9 mouse cellular contexts compared by ENCODE assay signal in the genomic region with DNA sequence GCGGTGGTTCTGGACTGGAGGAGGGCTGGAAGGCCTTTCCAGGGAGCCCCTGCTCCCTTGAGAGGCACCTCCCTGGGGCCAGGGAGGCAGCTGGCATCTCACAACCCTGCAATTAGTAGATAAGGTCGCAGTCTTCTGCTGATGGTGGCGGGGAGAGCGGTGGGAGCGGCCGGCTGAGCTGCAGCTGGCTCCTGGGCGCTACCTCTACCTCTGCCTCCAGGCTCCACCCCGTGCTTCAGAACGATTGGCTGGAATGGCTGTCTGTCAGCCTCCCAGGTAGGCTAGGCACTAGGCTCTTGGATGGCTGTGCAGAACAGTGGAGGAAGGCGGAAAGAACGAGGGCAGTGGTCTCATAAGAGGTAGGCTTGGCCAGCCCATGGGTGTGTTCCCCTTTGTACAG. TPM values are rescaled to one million over a fixed set of nuclear protein-coding genes. Genes with fewer than 3 reads are reported as not detected.
DNase-seq lines count a peak whose midpoint lies in the region; ATAC-seq lines count a peak whose summit lies in the region.
"Had no signal": no experiment of that assay in that cellular context is flagged by ENCODE, and none has a peak within 500 bp of the region (broad histone marks: within the 10 kb centered on the region; RNA-seq: fewer than 3 reads in every experiment).

No protein-coding gene starts in this region.

- peak overlapping the region in 1 of 2 experiments; percentile 39; a peak in 2 of 4 replicates for H3K27ac ChIP-seq in heart, embryonic 14.5 days (replicated peaks in 1 of 2; ENCODE audit: control insufficient read depth in 1 of 2, insufficient read depth in 1 of 2, low read depth in 2 of 2, low read length in 2 of 2)
- H3K27ac ChIP-seq in forebrain, embryonic 13.5 days, result no peak overlapping the region
- peak overlapping the region; percentile 89 for H3K27ac ChIP-seq in liver, embryonic 11.5 days (ENCODE audit: low read depth, low read length)
- H3K27ac ChIP-seq in neural tube, embryonic 15.5 days (replicated peaks), result no peak overlapping the region
- H3K27ac ChIP-seq: macrophage had no signal

- 9% methylated on average over 11 of the region's 11 CpGs for WGBS in heart, embryonic 14.5 days
- 14% methylated on average over 11 of the region's 11 CpGs for WGBS in forebrain, embryonic 13.5 days
- 8% methylated on average over 11 of the region's 11 CpGs for WGBS in liver, embryonic 11.5 days
- WGBS in neural tube, embryonic 15.5 days, result 19% methylated on average over 11 of the region's 11 CpGs

- peak overlapping the region; percentile 56 for H3K4me2 ChIP-seq in heart, embryonic 14.5 days (ENCODE audit: low read length)
- peak overlapping the region; percentile 18; the same call in 1 of the 2 replicates for H3K4me2 ChIP-seq in forebrain, embryonic 13.5 days
- peak overlapping the region; percentile 62 for H3K4me2 ChIP-seq in liver, embryonic 11.5 days
- peak overlapping the region; percentile 21 for H3K4me2 ChIP-seq in neural tube, embryonic 15.5 days

- H3K36me3 ChIP-seq in heart, embryonic 14.5 days (ENCODE audit: control insufficient read depth, insufficient read depth, low read length), result peaks cover 26% of the 10 kb centered on the region
- H3K36me3 ChIP-seq in forebrain, embryonic 13.5 days (ENCODE audit: poor library complexity, severe bottlenecking), result peaks cover 5% of the 10 kb centered on the region; the same call in 1 of the 2 replicates
- peaks cover 4% of the 10 kb centered on the region; the same call in 1 of the 2 replicates for H3K36me3 ChIP-seq in liver, embryonic 11.5 days (ENCODE audit: control insufficient read depth, insufficient read depth, low read length)
- H3K36me3 ChIP-seq in neural tube, embryonic 15.5 days, result no peaks in the 10 kb centered on the region

- intact Hi-C loops in heart, postnatal 10 days (cut with DNase I), result no loop called here

- H3K27me3 ChIP-seq in heart, embryonic 14.5 days (ENCODE audit: control insufficient read depth, insufficient read depth, low read length), result no peaks in the 10 kb centered on the region
- no peaks in the 10 kb centered on the region for H3K27me3 ChIP-seq in forebrain, embryonic 13.5 days
- H3K27me3 ChIP-seq in liver, embryonic 11.5 days (replicated peaks; ENCODE audit: control insufficient read depth, insufficient read depth, low read length), result no peaks in the 10 kb centered on the region
- no peaks in the 10 kb centered on the region for H3K27me3 ChIP-seq in neural tube, embryonic 15.5 days (replicated peaks)

- ATAC-seq in heart, embryonic 14.5 days (ENCODE audit: insufficient number of reproducible peaks, insufficient read depth, low FRiP score, low read depth), result no peak
- ATAC-seq in forebrain, embryonic 13.5 days, result no peak
- peak; percentile 97 for ATAC-seq in liver, embryonic 11.5 days (replicated peaks; ENCODE audit: low FRiP score)
- ATAC-seq in neural tube, embryonic 15.5 days (ENCODE audit: low FRiP score), result no peak

- peaks cover 29 to 32% of the 10 kb centered on the region in 2 experiments for H3K4me1 ChIP-seq in heart, embryonic 14.5 days (ENCODE audit: control insufficient read depth in 2 of 2, insufficient read depth in 2 of 2, low read length in 2 of 2)
- H3K4me1 ChIP-seq in forebrain, embryonic 13.5 days, result 0 out of 2 replicates have a peak, but pooled peaks cover 14% of the 10 kb centered on the region
- peaks cover 39% of the 10 kb centered on the region for H3K4me1 ChIP-seq in liver, embryonic 11.5 days (replicated peaks; ENCODE audit: control insufficient read depth, insufficient read depth, low read length)
- peaks cover 14% of the 10 kb centered on the region for H3K4me1 ChIP-seq in neural tube, embryonic 15.5 days

- peak overlapping the region in 1 of 2 experiments; percentile 4; a peak in 1 of 4 replicates for H3K4me3 ChIP-seq in heart, embryonic 14.5 days (ENCODE audit: control insufficient read depth in 1 of 2, insufficient read depth in 1 of 2, low read depth in 1 of 2, low read length in 2 of 2)
- no peak overlapping the region for H3K4me3 ChIP-seq in forebrain, embryonic 13.5 days
- peak overlapping the region; percentile 28 for H3K4me3 ChIP-seq in liver, embryonic 11.5 days (ENCODE audit: low read depth, low read length)
- H3K4me3 ChIP-seq in neural tube, embryonic 15.5 days (replicated peaks), result no peak overlapping the region

- H3K9me3 ChIP-seq in heart, embryonic 14.5 days (ENCODE audit: control insufficient read depth, low read length), result no peaks in the 10 kb centered on the region
- no peaks in the 10 kb centered on the region for H3K9me3 ChIP-seq in forebrain, embryonic 13.5 days (replicated peaks)
- H3K9me3 ChIP-seq in liver, embryonic 11.5 days (ENCODE audit: control insufficient read depth, low read length), result no peaks in the 10 kb centered on the region
- no peaks in the 10 kb centered on the region for H3K9me3 ChIP-seq in neural tube, embryonic 15.5 days (replicated peaks)

- no peak for DNase-seq in heart, postnatal 10 days
- DNase-seq in liver, embryonic 11.5 days (ENCODE audit: low spot score), result peak; percentile 75
- DNase-seq in ovary, adult 18-20 months (ENCODE audit: low spot score), result no peak
- no peak for DNase-seq in layer of hippocampus, postnatal 25 days (ENCODE audit: extremely low spot score in 1 of 2, low spot score in 1 of 2)
- DNase-seq in cerebellum, postnatal 4 days (ENCODE audit: low spot score in 2 of 2), result no peak

- peak overlapping the region; percentile 54; the same call in 1 of the 2 replicates for H3K9ac ChIP-seq in heart, embryonic 14.5 days (ENCODE audit: low read length)
- H3K9ac ChIP-seq in forebrain, embryonic 13.5 days, result no peak overlapping the region
- peak overlapping the region; percentile 65 for H3K9ac ChIP-seq in liver, embryonic 11.5 days (ENCODE audit: low read depth, low read length)
- H3K9ac ChIP-seq in neural tube, embryonic 15.5 days (replicated peaks), result no peak overlapping the region

RNA-seq across cellular contexts. Expression of a gene that starts 18.6 kb away (rescaled TPM):
- polyA plus RNA-seq in heart, embryonic 14.5 days (2014; fragmentation: Nextera tagmentation; extraction: Ambion mirVana), result 20.8 and 25.8 TPM in 2 replicates
- total RNA-seq in heart, postnatal 10 days (2021), result 10 to 100 TPM; 15.3 to 16.0 TPM
- polyA plus RNA-seq in forebrain, embryonic 13.5 days (2015; fragmentation: Nextera tagmentation; extraction: Ambion mirVana), result 5.6 TPM in 2 replicates
- polyA plus RNA-seq in liver, embryonic 11.5 days (2014; fragmentation: Nextera tagmentation; extraction: Ambion mirVana), result 16.4 and 17.6 TPM in 2 replicates
- 6.2 and 13.2 TPM in 2 replicates for polyA plus RNA-seq in neural tube, embryonic 15.5 days (2015; fragmentation: Nextera tagmentation; extraction: Ambion mirVana)
- total RNA-seq in layer of hippocampus, postnatal 25 days (2021), result 1 to 10 TPM; 2.0 to 2.3 TPM

RNA-seq across cellular contexts. Expression of a gene that starts 23.1 kb away (rescaled TPM):
- polyA plus RNA-seq in heart, embryonic 14.5 days (2014; fragmentation: Nextera tagmentation; extraction: Ambion mirVana), result 27.8 and 28.2 TPM in 2 replicates
- 10 to 100 TPM; 34.2 to 44.2 TPM for total RNA-seq in heart, postnatal 10 days (2021)
- 38.2 and 39.2 TPM in 2 replicates for polyA plus RNA-seq in forebrain, embryonic 13.5 days (2015; fragmentation: Nextera tagmentation; extraction: Ambion mirVana)
- 13.2 and 13.9 TPM in 2 replicates for polyA plus RNA-seq in liver, embryonic 11.5 days (2014; fragmentation: Nextera tagmentation; extraction: Ambion mirVana)
- 100 and 116 TPM in 2 replicates for polyA plus RNA-seq in neural tube, embryonic 15.5 days (2015; fragmentation: Nextera tagmentation; extraction: Ambion mirVana)
- total RNA-seq in layer of hippocampus, postnatal 25 days (2021), result 10 to 100 TPM; 31.2 to 32.7 TPM

RNA-seq across cellular contexts. Expression of a gene that starts 24.2 kb away (rescaled TPM):
- polyA plus RNA-seq in heart, embryonic 14.5 days (2014; fragmentation: Nextera tagmentation; extraction: Ambion mirVana), result 0.07 and 0.23 TPM in 2 replicates
- under 1 TPM; 0.31 to 0.42 TPM for total RNA-seq in heart, postnatal 10 days (2021)
- polyA plus RNA-seq in forebrain, embryonic 13.5 days (2015; fragmentation: Nextera tagmentation; extraction: Ambion mirVana), result 0.19 TPM in 1 of 2 replicates, not detected in the other
- polyA plus RNA-seq in liver, embryonic 11.5 days (2014; fragmentation: Nextera tagmentation; extraction: Ambion mirVana), result 1.9 and 2.0 TPM in 2 replicates
- polyA plus RNA-seq in neural tube, embryonic 15.5 days (2015; fragmentation: Nextera tagmentation; extraction: Ambion mirVana), result 0.28 and 1.3 TPM in 2 replicates
- under 1 TPM in 1 of 2 experiments, not detected in 1; 0.87 TPM for total RNA-seq in layer of hippocampus, postnatal 25 days (2021)

RNA-seq across cellular contexts. Expression of a gene that starts 42.0 kb away (rescaled TPM):
- polyA plus RNA-seq in heart, embryonic 14.5 days (2014; fragmentation: Nextera tagmentation; extraction: Ambion mirVana), result 126 and 129 TPM in 2 replicates
- 10 to 100 TPM; 61.5 to 63.6 TPM for total RNA-seq in heart, postnatal 10 days (2021)
- polyA plus RNA-seq in forebrain, embryonic 13.5 days (2015; fragmentation: Nextera tagmentation; extraction: Ambion mirVana), result 170 TPM in 2 replicates
- polyA plus RNA-seq in liver, embryonic 11.5 days (2014; fragmentation: Nextera tagmentation; extraction: Ambion mirVana), result 162 and 172 TPM in 2 replicates
- polyA plus RNA-seq in neural tube, embryonic 15.5 days (2015; fragmentation: Nextera tagmentation; extraction: Ambion mirVana), result 117 and 122 TPM in 2 replicates
- total RNA-seq in layer of hippocampus, postnatal 25 days (2021), result 10 to 100 TPM; 65.6 to 67.4 TPM

Comparison
In these comparisons a context has a peak if more than half of its experiments do, and no peak if none do; other contexts are left out.
1. H3K9ac ChIP-seq: peak in heart, embryonic 14.5 days (single experiment) and liver, embryonic 11.5 days (single experiment); none in forebrain, embryonic 13.5 days (single experiment) and neural tube, embryonic 15.5 days (single experiment).
2. Peak in every context shown above with its lines, with median percentiles within 50 percentile points of each other: H3K4me2 ChIP-seq.